Mouse (Mus musculus) embryonic fibroblast, embryonic 13.5 days (primary cell): ENCODE measurements around the gene Hip1.

Experiments used
- CTCF ChIP-seq: IDR thresholded peaks from 2 replicates; pipeline ENCODE4 v1.5.1; 2011; ENCODE audit warnings: mild to moderate bottlenecking, control low read depth, low read length, moderate library complexity, borderline replicate concordance; ENCODE audit not compliant: insufficient read depth
- POLR2A ChIP-seq: IDR thresholded peaks from 2 replicates; pipeline ENCODE4 v1.6.1; 2011; ENCODE audit warnings: low read depth, mild to moderate bottlenecking, control low read depth, low read length, moderate library complexity

GRCm38 (mm10) chr5:135587764-135588163, 42.8 kb upstream of the Hip1 start:
- TF ChIP-seq CTCF: no peak
- TF ChIP-seq POLR2A: no peak
